Mouse (Mus musculus) kidney, adult 8-10 months (tissue): ENCODE results near the gene Reg4.

Experiments
- DNase-seq, 2 experiments: peaks; one replicate each; pipeline ENCODE4 v3.0.0; 2022

Reg4 gene

DNA sequence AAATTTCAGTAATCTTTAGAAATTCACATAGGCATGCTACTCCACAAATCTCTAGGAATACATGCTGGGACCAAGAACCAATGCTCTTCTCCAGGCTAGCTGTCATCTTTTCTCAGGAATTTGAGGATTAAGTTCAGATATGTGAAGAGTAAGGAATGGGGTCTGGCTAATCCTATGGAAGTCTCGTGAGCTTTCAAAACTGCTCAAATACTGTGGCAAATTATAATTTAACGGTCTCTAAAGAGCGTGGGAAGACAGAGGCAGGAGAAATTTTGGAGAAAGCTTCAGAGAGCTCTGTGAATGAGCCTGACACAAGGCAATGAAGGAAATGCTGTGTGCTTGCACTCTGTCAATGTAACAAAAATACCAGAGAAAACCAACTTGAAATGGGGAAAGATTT is 16.2 kb downstream of the Reg4 start:
- no peak for DNase-seq

- DNase-seq: no peak
These were observed 20.1 kb downstream of the Reg4 start for GRCm38 (mm10) chr3:98242051-98242450.

DNA sequence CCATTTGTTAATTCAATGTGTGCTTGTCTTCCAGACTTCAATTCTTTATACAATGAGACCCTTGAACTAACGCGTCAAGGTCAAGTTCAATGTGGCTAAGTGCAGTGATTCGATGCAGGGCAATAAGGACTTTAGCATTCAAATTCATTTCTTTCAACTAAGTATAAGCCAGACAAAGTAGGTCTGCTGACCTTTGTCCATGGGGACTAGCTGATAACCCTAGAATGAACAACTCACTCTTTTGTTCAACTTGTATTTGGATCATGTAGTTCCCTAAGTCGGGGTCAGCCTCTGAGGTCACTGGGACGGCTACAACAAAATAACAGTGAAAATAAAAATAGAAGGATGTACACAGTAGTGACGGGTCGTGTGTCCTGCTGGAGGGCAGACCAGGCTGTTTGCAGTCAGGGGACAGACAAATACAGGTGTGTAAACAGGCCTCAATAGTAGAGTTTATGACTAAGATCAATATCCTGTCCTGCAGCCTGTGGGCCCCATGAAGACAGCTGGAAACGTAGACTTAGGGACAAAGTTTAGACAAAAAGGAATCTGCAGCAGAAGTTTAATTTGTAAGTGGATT is 20.6 kb downstream of the Reg4 start:
- no peak for DNase-seq

- no peak for DNase-seq
These were observed 23.9 kb downstream of the Reg4 start for GRCm38 (mm10) chr3:98245892-98246291.

DNA sequence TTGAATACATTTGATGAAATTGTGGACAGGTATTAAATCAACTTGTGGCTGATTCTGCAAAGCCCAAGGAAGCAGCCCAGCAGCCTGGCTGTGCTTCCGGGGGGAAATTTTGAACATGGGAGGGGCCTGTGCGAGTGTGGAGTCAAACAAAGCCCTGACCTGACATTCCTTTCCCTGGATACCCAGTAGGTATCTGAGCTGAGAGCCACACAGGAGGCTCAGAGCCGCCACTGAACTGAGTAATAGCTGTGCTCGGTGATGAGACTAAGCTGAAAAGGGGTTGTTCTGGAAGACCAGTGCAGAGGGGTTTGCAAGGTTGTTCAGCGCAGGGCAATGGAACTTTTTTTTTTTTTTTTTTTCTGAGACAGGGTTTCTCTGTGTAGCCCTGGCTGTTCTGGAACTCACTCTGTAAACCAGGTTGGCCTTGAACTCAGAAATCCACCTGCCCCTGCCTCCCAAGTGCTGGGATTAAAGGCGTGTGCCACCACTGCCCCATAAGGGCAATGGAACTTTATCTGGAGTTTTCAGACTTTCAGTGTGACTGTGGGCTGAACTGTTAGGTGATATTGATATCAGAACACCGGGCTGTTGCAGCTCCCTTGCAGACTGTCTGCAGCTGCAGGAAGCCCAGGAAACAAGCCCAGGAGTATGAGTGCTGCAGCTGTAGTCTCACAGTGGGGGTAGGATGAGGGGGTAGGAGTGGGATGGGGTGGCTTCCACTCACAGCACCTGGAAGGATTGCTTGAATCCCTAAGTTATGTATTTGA is 25.2 kb downstream of the Reg4 start:
- no peak for DNase-seq

- no peak for DNase-seq
These were observed 27.4 kb downstream of the Reg4 start for GRCm38 (mm10) chr3:98249378-98249777.

DNA sequence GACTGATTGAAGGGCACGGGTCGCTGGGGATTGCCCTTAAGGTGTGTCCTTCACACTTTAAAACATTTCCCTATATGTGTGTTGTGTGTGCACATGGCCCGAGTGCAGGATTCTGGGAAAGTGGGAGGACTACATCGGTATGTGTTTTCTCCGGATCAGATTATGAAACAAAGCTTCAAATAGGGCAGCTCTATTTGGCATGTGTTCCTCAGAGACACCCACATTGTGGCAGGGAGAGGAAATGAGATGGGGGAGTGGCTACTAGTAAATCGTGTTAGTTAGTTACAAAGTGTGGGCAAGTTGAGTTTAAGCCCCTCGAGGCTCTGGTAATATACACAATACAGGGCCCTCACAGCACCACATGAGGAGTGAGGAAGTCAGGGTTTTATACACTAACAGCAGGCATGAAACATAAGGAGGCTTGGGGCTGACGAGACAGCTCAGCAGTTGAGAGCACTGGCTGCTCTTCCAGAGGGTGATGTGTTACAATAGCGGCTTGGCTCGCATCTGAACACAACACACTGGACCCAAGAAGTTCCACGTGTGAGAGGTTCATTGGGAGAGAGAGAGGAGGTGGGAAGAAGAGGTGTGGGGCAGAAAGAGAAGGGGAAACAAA is 28.0 kb downstream of the Reg4 start:
- no peak for DNase-seq

- no peak for DNase-seq
These were observed 32.1 kb downstream of the Reg4 start for GRCm38 (mm10) chr3:98254059-98254458.

GRCm38 (mm10) chr3:98254656-98255583 is 33.0 kb downstream of the Reg4 start:
- peak in 1 of 2 experiments; percentile 11 for DNase-seq

- no peak for DNase-seq
These were observed 36.8 kb downstream of the Reg4 start for GRCm38 (mm10) chr3:98258723-98259122.

DNA sequence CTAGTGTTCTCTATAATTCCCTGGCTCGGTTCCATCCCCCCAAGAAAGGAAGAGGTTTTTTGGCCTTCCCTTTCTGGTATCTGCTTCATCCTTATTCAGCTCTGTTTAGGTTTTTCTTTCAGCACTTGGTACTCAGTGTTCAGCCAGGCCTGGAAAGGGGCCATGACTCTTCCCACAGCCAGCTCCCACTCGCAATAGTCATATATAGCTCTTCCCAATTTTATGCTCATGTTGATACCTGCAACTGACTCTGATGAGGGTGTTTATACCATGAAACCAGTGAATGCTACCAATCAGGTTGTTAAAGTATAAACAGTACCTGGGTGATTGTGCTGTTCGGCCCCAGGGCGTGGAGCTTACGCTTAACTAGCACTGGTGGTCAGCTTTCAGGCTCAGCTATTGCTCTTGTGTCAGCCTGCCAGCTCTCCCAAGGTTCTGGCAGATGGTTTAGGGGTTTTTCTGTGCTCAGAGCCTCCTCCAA is 37.4 kb downstream of the Reg4 start:
- DNase-seq: no peak

- peak; percentile 31 to 32 for DNase-seq
These were observed 38.6 kb downstream of the Reg4 start for GRCm38 (mm10) chr3:98260534-98260933.

DNA sequence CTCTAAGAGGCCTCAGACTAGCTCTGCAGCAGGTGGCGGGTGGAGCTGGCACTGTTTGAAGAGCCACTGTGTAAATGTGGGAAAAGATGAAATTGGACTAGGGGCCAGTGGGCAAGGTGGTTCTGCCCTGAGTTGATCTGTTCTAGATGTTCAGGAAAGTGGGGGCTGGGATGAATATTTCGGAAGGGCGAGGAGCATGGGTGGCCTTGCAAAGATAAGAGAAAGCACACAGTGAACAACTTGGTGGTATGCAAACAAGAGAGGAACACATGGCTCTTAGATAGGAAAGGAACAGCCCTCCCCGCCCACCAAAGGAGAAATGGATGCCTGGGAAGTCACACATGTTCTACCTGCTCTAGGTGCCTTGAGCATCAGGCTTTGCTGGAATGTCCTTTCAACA is 39.5 kb downstream of the Reg4 start:
- no peak for DNase-seq

DNA sequence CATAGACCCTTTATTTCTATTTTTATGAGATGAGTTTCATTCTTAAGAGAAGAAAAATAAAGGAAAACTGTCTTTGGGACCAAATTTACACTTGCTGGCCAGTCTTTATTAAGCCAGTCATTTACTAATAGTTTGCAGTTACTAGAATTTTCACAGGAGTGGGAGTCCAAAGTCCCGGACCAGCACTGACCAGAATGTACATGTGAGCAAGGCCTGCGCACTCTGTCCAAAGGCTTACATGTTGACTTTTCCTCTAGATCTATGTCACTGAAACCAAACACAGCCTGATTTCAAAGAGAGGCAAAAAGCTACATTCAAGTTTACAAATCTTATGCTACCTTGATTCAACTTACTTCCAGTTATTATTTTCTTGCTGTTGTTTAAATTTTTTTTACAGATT is 40.2 kb downstream of the Reg4 start:
- DNase-seq: peak; percentile 69

DNA sequence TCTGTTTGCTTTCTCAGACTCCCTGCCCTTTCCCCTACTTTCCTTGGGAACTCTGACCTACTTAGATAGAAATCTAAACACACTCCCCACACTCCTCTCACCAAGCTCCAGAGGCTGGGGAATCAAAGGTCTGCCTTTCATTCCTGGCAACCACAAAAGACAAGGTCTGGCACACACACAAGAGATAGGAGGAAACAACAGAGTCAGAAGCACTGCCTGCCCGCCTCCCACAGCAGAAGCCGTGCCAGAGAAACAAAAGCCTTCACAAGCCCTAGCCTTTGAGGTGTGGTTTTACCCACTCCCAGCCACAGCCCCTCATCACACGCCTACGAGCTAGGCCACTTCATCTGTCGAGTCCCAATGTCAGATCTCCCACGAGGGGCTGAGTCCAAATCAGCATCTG is 45.3 kb downstream of the Reg4 start:
- peak; percentile 38 to 82 for DNase-seq

- no peak for DNase-seq
These were observed 51.9 kb downstream of the Reg4 start for GRCm38 (mm10) chr3:98273623-98274398.

DNA sequence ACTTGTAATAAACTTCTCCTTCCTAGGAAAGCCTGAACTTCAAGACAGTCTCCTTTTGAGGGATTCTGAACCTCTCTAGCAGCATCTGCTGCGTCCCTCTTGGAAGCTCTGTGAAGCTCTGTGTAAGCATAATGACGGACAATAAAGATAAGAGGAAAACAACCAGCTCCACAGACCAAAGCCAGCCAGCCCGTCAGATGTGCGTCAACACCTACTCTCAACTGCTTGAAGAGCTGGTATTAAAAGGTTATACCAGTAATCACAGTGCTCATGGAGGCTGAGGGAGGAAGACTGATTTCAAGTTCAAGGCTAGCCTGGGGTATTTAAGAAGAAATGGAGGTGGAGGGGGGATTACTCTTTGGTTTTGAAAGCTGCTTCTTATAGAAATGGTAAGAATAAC is 57.7 kb downstream of the Reg4 start:
- no peak for DNase-seq

- DNase-seq: peak; percentile 47 to 57
These were observed 58.4 kb downstream of the Reg4 start, which contains the start of gene Hmgcs2 for GRCm38 (mm10) chr3:98280204-98280932. Hmgcs2 (plus strand) TSS chr3:98280435.

- peak; percentile 41 to 52 for DNase-seq
These were observed 59.1 kb downstream of the Reg4 start for GRCm38 (mm10) chr3:98280933-98281678.

DNA sequence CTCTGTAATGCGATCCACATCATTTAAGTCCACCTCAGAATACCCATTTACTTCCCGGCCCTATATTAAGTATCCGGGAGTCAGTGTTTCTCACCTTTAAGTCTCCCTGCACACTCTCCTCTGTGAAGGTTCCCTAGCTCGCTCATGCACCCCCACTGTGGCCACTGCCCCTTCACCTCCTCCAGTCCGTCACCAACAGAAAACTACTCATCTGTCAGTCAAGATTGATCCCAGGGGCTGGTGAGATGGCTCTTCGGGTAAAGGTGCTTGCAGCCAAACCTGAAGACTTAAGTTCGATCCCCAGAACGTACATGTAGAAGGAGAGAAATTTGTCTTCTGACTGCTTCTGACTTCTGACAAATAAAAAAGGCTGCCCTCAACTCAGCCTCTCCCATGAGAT is 60.5 kb downstream of the Reg4 start:
- no peak for DNase-seq

DNA sequence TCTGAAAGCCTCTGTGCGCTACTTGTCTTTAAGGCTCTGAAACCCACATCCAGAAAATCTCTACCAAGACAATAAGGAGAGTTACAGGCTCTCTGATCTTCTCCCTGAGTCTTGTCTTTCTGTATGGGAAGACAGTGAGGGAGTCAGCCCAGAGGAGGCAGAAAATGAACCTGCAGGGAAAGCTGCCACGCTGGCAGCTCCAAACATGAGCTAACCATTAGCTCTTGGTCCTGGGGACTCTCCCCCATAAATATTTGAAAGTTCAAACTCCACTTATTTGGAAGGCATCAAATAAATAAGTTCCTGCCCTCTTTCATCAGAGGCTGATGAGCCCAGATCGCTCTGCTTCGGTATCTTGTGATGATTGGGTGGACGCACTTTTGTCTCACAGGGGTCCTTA is 61.2 kb downstream of the Reg4 start:
- DNase-seq: peak in 1 of 2 experiments; percentile 26
